ENCODE assay signal across 9 mouse cellular contexts in genomic region chr7:63212084-63212723, GRCm38 (mm10). TPM values are rescaled to one million over a fixed set of nuclear protein-coding genes. Genes with fewer than 3 reads are reported as not detected.
DNase-seq lines count a peak whose midpoint lies in the region; ATAC-seq and TF ChIP-seq lines count a peak whose summit lies in the region.
"Had no signal": no experiment of that assay in that cellular context is flagged by ENCODE, and none has a peak within 500 bp of the region (broad histone marks: within the 10 kb centered on the region; RNA-seq: fewer than 3 reads in every experiment).

Gene Chrna7 (minus strand): TSS chr7:63212569.

- no peak within 1 kb of the TSS for H3K27ac ChIP-seq in embryonic facial prominence, embryonic 11.5 days (replicated peaks; ENCODE audit: low read depth, low read length)
- H3K27ac ChIP-seq in intestine, postnatal 0 days (ENCODE audit: low read depth, low read length): no peak within 1 kb of the TSS

- peak within 1 kb of the TSS; percentile 87 for H3K4me2 ChIP-seq in embryonic facial prominence, embryonic 11.5 days (ENCODE audit: low read depth, low read length)
- peak within 1 kb of the TSS; percentile 98 for H3K4me2 ChIP-seq in intestine, postnatal 0 days (replicated peaks; ENCODE audit: low read depth)

- TF ChIP-seq CTCF in intestine, postnatal 0 days (IDR thresholded peaks at IDR 0.05; ENCODE audit: low read depth): peak; percentile 75

- no peaks in the 10 kb centered on the region for H3K9me3 ChIP-seq in embryonic facial prominence, embryonic 11.5 days (replicated peaks; ENCODE audit: control insufficient read depth, low read length)
- no peaks in the 10 kb centered on the region for H3K9me3 ChIP-seq in intestine, postnatal 0 days (ENCODE audit: control insufficient read depth)

- intact Hi-C loops in left cerebral cortex, postnatal 14 days (cut with DNase I): loop anchor here (5.0 kb wide), 1 partner anchor 230 kb away; the partner anchor contains the start of gene Otud7a

- peak; percentile 58 to 59 for DNase-seq in adrenal gland, postnatal 4 days (ENCODE audit: low spot score in 2 of 2)
- DNase-seq in embryonic facial prominence, embryonic 11.5 days (ENCODE audit: low spot score): peak; percentile 89
- peak; percentile 71 to 75 for DNase-seq in heart, adult 18-20 months
- DNase-seq in left cerebral cortex, postnatal 14 days (ENCODE audit: low spot score in 2 of 2): peak; percentile 78 to 85
- peak; percentile 87 for DNase-seq in right cerebral cortex, postnatal 4 days
- no peak for DNase-seq in c-Kit-positive CD71-positive TER-119-positive erythroid progenitor cells, embryonic 14.5 days (ENCODE audit: low spot score)

- H3K4me3 ChIP-seq in embryonic facial prominence, embryonic 11.5 days (ENCODE audit: low read depth, low read length): peak within 1 kb of the TSS; percentile 68
- H3K4me3 ChIP-seq in intestine, postnatal 0 days (ENCODE audit: low read depth, low read length): peak within 1 kb of the TSS; percentile 59
- H3K4me3 ChIP-seq: erythroblast, embryonic 14.5 days had no signal

- no peaks in the 10 kb centered on the region for H3K4me1 ChIP-seq in embryonic facial prominence, embryonic 11.5 days (ENCODE audit: control insufficient read depth, insufficient read depth, low read length)
- no peaks in the 10 kb centered on the region for H3K4me1 ChIP-seq in intestine, postnatal 0 days (replicated peaks; ENCODE audit: control insufficient read depth, insufficient read depth, low read length)

- H3K36me3 ChIP-seq in embryonic facial prominence, embryonic 11.5 days (replicated peaks; ENCODE audit: control insufficient read depth, insufficient read depth, low read depth, low read length): no peaks in the 10 kb centered on the region
- H3K36me3 ChIP-seq in intestine, postnatal 0 days (ENCODE audit: control insufficient read depth, insufficient read depth): no peaks in the 10 kb centered on the region

- peak; percentile 90 for ATAC-seq in embryonic facial prominence, embryonic 11.5 days (replicated peaks; ENCODE audit: insufficient number of reproducible peaks, low FRiP score, low TSS enrichment, low read depth)
- peak; percentile 96 for ATAC-seq in intestine, postnatal 0 days
- peak; percentile 65; the same call in 1 of the 2 replicates for ATAC-seq in megakaryocyte-erythroid progenitor cell, adult 5-6 weeks (replicated peaks; ENCODE audit: low FRiP score, low TSS enrichment, poor library complexity, severe bottlenecking)

- H3K27me3 ChIP-seq in embryonic facial prominence, embryonic 11.5 days (ENCODE audit: control insufficient read depth, insufficient read depth, low read length): no peaks in the 10 kb centered on the region
- H3K27me3 ChIP-seq in intestine, postnatal 0 days (replicated peaks; ENCODE audit: control insufficient read depth, insufficient read depth, low read length): 0 out of 2 replicates have a peak, but pooled peaks cover 9% of the 10 kb centered on the region

- 0% methylated on average over 73 of the region's 73 CpGs for WGBS in embryonic facial prominence, embryonic 11.5 days
- WGBS in intestine, postnatal 0 days: under 1% methylated on average over 48 of the region's 73 CpGs

- H3K9ac ChIP-seq in embryonic facial prominence, embryonic 11.5 days (replicated peaks; ENCODE audit: low read length): peak within 1 kb of the TSS; percentile 70
- peak within 1 kb of the TSS; percentile 51; the same call in 1 of the 2 replicates for H3K9ac ChIP-seq in intestine, postnatal 0 days (ENCODE audit: low read depth, low read length)

RNA-seq across cellular contexts. Expression of gene Chrna7, which starts in this region (rescaled TPM):
- total RNA-seq in adrenal gland, postnatal 4 days (2021): 10 to 100 TPM; 31.7 to 32.0 TPM
- polyA plus RNA-seq in embryonic facial prominence, embryonic 11.5 days (2014; fragmentation: Nextera tagmentation; extraction: Ambion mirVana): 1.9 and 2.2 TPM in 2 replicates
- total RNA-seq in heart, adult 18-20 months (2021): under 1 TPM in 1 of 2 experiments, not detected in 1; 0.13 TPM
- polyA plus RNA-seq in intestine, postnatal 0 days (2015; fragmentation: Nextera tagmentation; extraction: Ambion mirVana): 0.22 and 0.34 TPM in 2 replicates
- 10 to 100 TPM; 27.0 to 27.3 TPM for total RNA-seq in left cerebral cortex, postnatal 14 days (2021)
- not detected in 2 replicates for total RNA-seq in megakaryocyte-erythroid progenitor cell, adult 5-6 weeks (2014; fragmentation: Nextera tagmentation)
- not detected in 2 replicates for total RNA-seq in megakaryocyte-erythroid progenitor cell, adult 5-6 weeks (2017)
- polyA plus RNA-seq: erythroblast, embryonic 14.5 days had no signal

Comparison
In these comparisons a context has a peak if more than half of its experiments do, and no peak if none do; other contexts are left out.
1. RNA of gene Chrna7 (total RNA-seq): 31.7 to 32.0 TPM in adrenal gland, postnatal 4 days and 27.0 to 27.3 TPM in left cerebral cortex, postnatal 14 days; 0.13 TPM in heart, adult 18-20 months and not detected in megakaryocyte-erythroid progenitor cell, adult 5-6 weeks; every median in the first group is over 10 times any median in the second.
2. Peak in DNase-seq in heart, adult 18-20 months; RNA of the gene not detected or under 1 TPM.
3. Peak in ATAC-seq, H3K4me3 ChIP-seq, H3K9ac ChIP-seq and H3K4me2 ChIP-seq in intestine, postnatal 0 days; RNA of the gene not detected or under 1 TPM.
4. Peak in ATAC-seq in megakaryocyte-erythroid progenitor cell, adult 5-6 weeks; RNA of the gene not detected or under 1 TPM.
5. Peak in every context shown above with its lines, with median percentiles within 50 percentile points of each other: ATAC-seq.